Mouse (Mus musculus): Measurements from ENCODE around the gene Rnf2.

DNA sequence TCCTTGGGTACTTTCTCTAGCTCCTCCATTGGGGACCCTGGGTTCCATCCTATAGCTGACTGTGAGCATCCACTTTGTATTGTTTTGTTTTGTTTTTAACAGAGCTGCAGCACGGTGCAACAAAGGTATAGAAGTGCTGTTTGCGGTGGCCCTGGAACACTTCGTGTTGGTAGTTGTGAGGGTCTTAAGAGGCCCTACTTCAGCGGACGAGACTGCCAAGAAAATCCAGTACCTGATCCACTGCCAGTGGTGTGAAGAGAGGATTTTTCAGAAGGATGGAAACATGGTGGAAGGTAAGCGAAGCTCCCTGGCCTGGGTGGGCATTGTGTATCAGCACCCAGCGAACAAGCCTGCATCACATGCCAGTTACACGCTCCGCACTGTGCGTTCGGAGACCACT lies 48.8 kb downstream of the Rnf2 start:
- TF ChIP-seq GATA1 (IDR thresholded peaks at IDR 0.05; ENCODE audit: borderline replicate concordance, low read length), result no peak
- TF ChIP-seq FLI1 (IDR thresholded peaks at IDR 0.05; ENCODE audit: low read length), result no peak
